Mouse (Mus musculus): ENCODE measurements around the gene Gstm2. TPM values are rescaled to one million over a fixed set of nuclear protein-coding genes. Genes with fewer than 3 reads are reported as not detected.
"Not testable (repeated sequence)": the region's sequence is repeated elsewhere in the genome, so short reads cannot be mapped to it uniquely, and the experiment has no call there.

Gene Gstm2
- polyA plus RNA-seq, 1 experiment from 2014 or later, result 7.9 TPM

- H3K4me3 ChIP-seq (replicated peaks; ENCODE audit: low read length), result no peak overlapping the region
- no peaks in the 10 kb centered on the region for H3K27me3 ChIP-seq (ENCODE audit: control insufficient read depth, insufficient read depth, low read length)
- H3K9me3 ChIP-seq (ENCODE audit: control insufficient read depth, low read length), result no peaks in the 10 kb centered on the region
- DNase-seq (ENCODE audit: low spot score) (no peak), ATAC-seq (ENCODE audit: low FRiP score) (no peak)
- H3K9ac ChIP-seq, result no peak overlapping the region
- no peak overlapping the region for H3K27ac ChIP-seq
- 83% methylated on average over 4 of the region's 4 CpGs for WGBS
- H3K36me3 ChIP-seq (replicated peaks; ENCODE audit: control insufficient read depth, insufficient read depth), result no peaks in the 10 kb centered on the region
- H3K4me2 ChIP-seq (replicated peaks), result no peak overlapping the region
- H3K4me1 ChIP-seq (replicated peaks; ENCODE audit: control insufficient read depth, insufficient read depth, low read length), result 0 out of 2 replicates have a peak, but pooled peaks cover 5% of the 10 kb centered on the region
Measured at GRCm38 (mm10) chr3:107964026-107964425, 22.2 kb downstream of the Gstm2 start.

GRCm38 (mm10) chr3:107955260-107955659, 31.0 kb downstream of the Gstm2 start:
- H3K4me2 ChIP-seq (replicated peaks); H3K36me3 ChIP-seq (replicated peaks; ENCODE audit: control insufficient read depth, insufficient read depth); H3K4me3 ChIP-seq (replicated peaks; ENCODE audit: low read length); H3K9me3 ChIP-seq (ENCODE audit: control insufficient read depth, low read length); H3K4me1 ChIP-seq (replicated peaks; ENCODE audit: control insufficient read depth, insufficient read depth, low read length); H3K27me3 ChIP-seq (ENCODE audit: control insufficient read depth, insufficient read depth, low read length); DNase-seq (ENCODE audit: low spot score); H3K9ac ChIP-seq; ATAC-seq (ENCODE audit: low FRiP score); H3K27ac ChIP-seq: not testable (repeated sequence)
- WGBS, result 93% methylated on average over 9 of the region's 9 CpGs

GRCm38 (mm10) chr3:107953906-107954305, 32.3 kb downstream of the Gstm2 start:
- Histone ChIP-seq H3K27ac (no peak overlapping the region), H3K4me3 (replicated peaks; ENCODE audit: low read length) (no peak overlapping the region), H3K36me3 (replicated peaks; ENCODE audit: control insufficient read depth, insufficient read depth) (no peaks in the 10 kb centered on the region), H3K4me1 (replicated peaks; ENCODE audit: control insufficient read depth, insufficient read depth, low read length) (no peaks in the 10 kb centered on the region), H3K4me2 (replicated peaks) (no peak overlapping the region), H3K9me3 (ENCODE audit: control insufficient read depth, low read length) (no peaks in the 10 kb centered on the region), H3K27me3 (ENCODE audit: control insufficient read depth, insufficient read depth, low read length) (no peaks in the 10 kb centered on the region), H3K9ac (no peak overlapping the region)
- DNase-seq (ENCODE audit: low spot score) (no peak), ATAC-seq (ENCODE audit: low FRiP score) (peak; percentile 53; the same call in 1 of the 2 replicates)
- 87% methylated on average over 5 of the region's 5 CpGs for WGBS

GRCm38 (mm10) chr3:107953328-107953755, 32.9 kb downstream of the Gstm2 start:
- H3K27ac ChIP-seq, result no peak overlapping the region

GRCm38 (mm10) chr3:107950531-107950930, 35.7 kb downstream of the Gstm2 start:
- H3K9ac ChIP-seq, result no peak overlapping the region
- H3K4me1 ChIP-seq (replicated peaks; ENCODE audit: control insufficient read depth, insufficient read depth, low read length), result no peaks in the 10 kb centered on the region
- H3K27ac ChIP-seq, result no peak overlapping the region
- H3K4me3 ChIP-seq (replicated peaks; ENCODE audit: low read length), result no peak overlapping the region
- 86% methylated on average over 11 of the region's 11 CpGs for WGBS
- DNase-seq (ENCODE audit: low spot score) (no peak), ATAC-seq (ENCODE audit: low FRiP score) (no peak)
- H3K27me3 ChIP-seq (ENCODE audit: control insufficient read depth, insufficient read depth, low read length), result no peaks in the 10 kb centered on the region
- no peak overlapping the region for H3K4me2 ChIP-seq (replicated peaks)
- no peaks in the 10 kb centered on the region for H3K36me3 ChIP-seq (replicated peaks; ENCODE audit: control insufficient read depth, insufficient read depth)
- H3K9me3 ChIP-seq (ENCODE audit: control insufficient read depth, low read length), result no peaks in the 10 kb centered on the region

More at GRCm38 (mm10) chr3:107953328-107953755, 32.9 kb downstream of the Gstm2 start:
- Histone ChIP-seq H3K4me2 (replicated peaks) (no peak overlapping the region), H3K36me3 (replicated peaks; ENCODE audit: control insufficient read depth, insufficient read depth) (no peaks in the 10 kb centered on the region), H3K4me1 (replicated peaks; ENCODE audit: control insufficient read depth, insufficient read depth, low read length) (no peaks in the 10 kb centered on the region), H3K9ac (no peak overlapping the region), H3K4me3 (replicated peaks; ENCODE audit: low read length) (no peak overlapping the region), H3K27me3 (ENCODE audit: control insufficient read depth, insufficient read depth, low read length) (no peaks in the 10 kb centered on the region), H3K9me3 (ENCODE audit: control insufficient read depth, low read length) (no peaks in the 10 kb centered on the region)
- ATAC-seq (ENCODE audit: low FRiP score), result peak; percentile 80; the same call in 1 of the 2 replicates
- DNase-seq (ENCODE audit: low spot score), result peak; percentile 58
- WGBS, result 25% methylated on average over 6 of the region's 6 CpGs

- not testable (repeated sequence) for H3K4me3 ChIP-seq (replicated peaks; ENCODE audit: low read length); H3K4me2 ChIP-seq (replicated peaks); DNase-seq (ENCODE audit: low spot score); ATAC-seq (ENCODE audit: low FRiP score); H3K27me3 ChIP-seq (ENCODE audit: control insufficient read depth, insufficient read depth, low read length); H3K9ac ChIP-seq; H3K36me3 ChIP-seq (replicated peaks; ENCODE audit: control insufficient read depth, insufficient read depth); H3K4me1 ChIP-seq (replicated peaks; ENCODE audit: control insufficient read depth, insufficient read depth, low read length); H3K9me3 ChIP-seq (ENCODE audit: control insufficient read depth, low read length); H3K27ac ChIP-seq
- 94% methylated on average over 1 of the region's 1 CpGs for WGBS
Measured at GRCm38 (mm10) chr3:107949461-107949860, 36.8 kb downstream of the Gstm2 start.

GRCm38 (mm10) chr3:107945729-107946128, 40.5 kb downstream of the Gstm2 start:
- H3K4me2 ChIP-seq (replicated peaks), result no peak overlapping the region
- H3K9ac ChIP-seq, result no peak overlapping the region
- H3K27ac ChIP-seq, result no peak overlapping the region
- DNase-seq (ENCODE audit: low spot score), result no peak
- H3K36me3 ChIP-seq (replicated peaks; ENCODE audit: control insufficient read depth, insufficient read depth), result no peaks in the 10 kb centered on the region
- WGBS, result 67% methylated on average over 4 of the region's 4 CpGs
- H3K27me3 ChIP-seq (ENCODE audit: control insufficient read depth, insufficient read depth, low read length), result no peaks in the 10 kb centered on the region
- 0 out of 2 replicates have a peak, but pooled peaks cover 3% of the 10 kb centered on the region for H3K4me1 ChIP-seq (replicated peaks; ENCODE audit: control insufficient read depth, insufficient read depth, low read length)
- H3K4me3 ChIP-seq (replicated peaks; ENCODE audit: low read length), result no peak overlapping the region
- H3K9me3 ChIP-seq (ENCODE audit: control insufficient read depth, low read length), result no peaks in the 10 kb centered on the region
- ATAC-seq (ENCODE audit: low FRiP score), result no peak

- 18% methylated on average over 20 of the region's 20 CpGs for WGBS
- no peaks in the 10 kb centered on the region for H3K36me3 ChIP-seq (replicated peaks; ENCODE audit: control insufficient read depth, insufficient read depth)
- H3K4me2 ChIP-seq (replicated peaks), result peak within 1 kb of the TSS; percentile 43
- H3K9me3 ChIP-seq (ENCODE audit: control insufficient read depth, low read length), result no peaks in the 10 kb centered on the region
- H3K9ac ChIP-seq, result peak within 1 kb of the TSS; percentile 34; the same call in 1 of the 2 replicates
- 0 out of 2 replicates have a peak, but pooled peaks cover 6% of the 10 kb centered on the region for H3K4me1 ChIP-seq (replicated peaks; ENCODE audit: control insufficient read depth, insufficient read depth, low read length)
- H3K27ac ChIP-seq, result no peak within 1 kb of the TSS
- ATAC-seq (ENCODE audit: low FRiP score) (peak; percentile 77; the same call in 1 of the 2 replicates), DNase-seq (ENCODE audit: low spot score) (peak; percentile 65)
- H3K4me3 ChIP-seq (replicated peaks; ENCODE audit: low read length), result peak within 1 kb of the TSS; percentile 11; the same call in 1 of the 2 replicates
- no peaks in the 10 kb centered on the region for H3K27me3 ChIP-seq (ENCODE audit: control insufficient read depth, insufficient read depth, low read length)
Measured at GRCm38 (mm10) chr3:107943239-107943990, 42.8 kb downstream of the Gstm2 start, which contains the start of gene Gstm6. Gene Gstm6, minus strand, starts transcription at chr3:107943749.

- 60% methylated on average over 4 of the region's 4 CpGs for WGBS
- ATAC-seq (ENCODE audit: low FRiP score) (no peak), DNase-seq (ENCODE audit: low spot score) (no peak)
- no peak overlapping the region for H3K27ac ChIP-seq
- no peaks in the 10 kb centered on the region for H3K27me3 ChIP-seq (ENCODE audit: control insufficient read depth, insufficient read depth, low read length)
- H3K4me3 ChIP-seq (replicated peaks; ENCODE audit: low read length), result no peak overlapping the region
- H3K9ac ChIP-seq, result no peak overlapping the region
- no peak overlapping the region for H3K4me2 ChIP-seq (replicated peaks)
- no peaks in the 10 kb centered on the region for H3K9me3 ChIP-seq (ENCODE audit: control insufficient read depth, low read length)
- no peaks in the 10 kb centered on the region for H3K36me3 ChIP-seq (replicated peaks; ENCODE audit: control insufficient read depth, insufficient read depth)
- H3K4me1 ChIP-seq (replicated peaks; ENCODE audit: control insufficient read depth, insufficient read depth, low read length), result 0 out of 2 replicates have a peak, but pooled peaks cover 6% of the 10 kb centered on the region
Measured at GRCm38 (mm10) chr3:107941261-107941660, 45.0 kb downstream of the Gstm2 start.

Measured in hindbrain, embryonic 14.5 days (tissue).